Mouse (Mus musculus) olfactory bulb, adult 2 months (tissue): ENCODE data around the gene Osbp2.

Source experiments
- CTCF ChIP-seq: fragments of 200-500 bp; IDR thresholded peaks from 2 replicates; pipeline ENCODE4 v1.5.1; 2012; ENCODE audit warnings: low read depth, mild to moderate bottlenecking, low read length, moderate library complexity; ENCODE audit not compliant: insufficient read depth
- POLR2A ChIP-seq: fragments of 200-500 bp; IDR thresholded peaks from 2 replicates; pipeline ENCODE4 v1.6.1; 2012; ENCODE audit warnings: mild to moderate bottlenecking, low read depth, low read length, moderate library complexity; ENCODE audit not compliant: insufficient read depth

DNA sequence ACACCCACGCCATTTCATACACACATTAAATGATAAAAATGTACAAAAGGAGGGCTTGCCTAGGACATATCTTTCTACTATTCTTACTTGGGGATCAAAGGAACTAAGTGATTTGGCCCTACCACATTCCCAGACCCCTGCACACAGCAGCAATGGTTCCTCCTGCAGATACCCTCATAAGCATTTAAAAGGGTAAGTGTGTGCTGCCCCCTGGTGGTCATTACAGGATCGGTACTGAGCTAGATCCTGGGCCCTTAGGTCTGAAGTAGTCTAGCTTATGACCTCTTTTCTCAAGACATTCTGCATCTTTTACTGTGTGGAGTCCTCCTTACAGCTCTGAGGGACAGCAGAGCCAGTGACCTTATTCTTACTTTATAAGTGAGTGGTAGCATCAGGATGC, 16.1 kb upstream of the Osbp2 start:
- TF ChIP-seq CTCF (no peak), POLR2A (no peak)
